Mouse (Mus musculus) testis, adult 2 months (tissue): Measurements from ENCODE around the gene Fut2.

Source experiments
- CTCF ChIP-seq: fragments of 200-500 bp; IDR thresholded peaks from 2 replicates; pipeline ENCODE4 v1.5.1; 2012; ENCODE audit warnings: low read depth, mild to moderate bottlenecking, inconsistent platforms, low read length, moderate library complexity; ENCODE audit not compliant: control insufficient read depth, insufficient read depth, insufficient replicate concordance
- POLR2A ChIP-seq: fragments of 200-500 bp; IDR thresholded peaks from 2 replicates; pipeline ENCODE4 v1.6.1; 2012; ENCODE audit warnings: low read depth, mild to moderate bottlenecking, inconsistent platforms, low read length, moderate library complexity; ENCODE audit not compliant: control insufficient read depth

- TF ChIP-seq POLR2A (no peak), CTCF (no peak)
Measured at GRCm38 (mm10) chr7:45677627-45678295, 11.6 kb upstream of the Fut2 start.
